Mouse (Mus musculus): ENCODE data around the gene Spint4. TPM values are rescaled to one million over a fixed set of nuclear protein-coding genes. Genes with fewer than 3 reads are reported as not detected.

The Spint4 gene
- polyA plus RNA-seq (2012; rRNA removed), result not detected in 2 replicates

GRCm38 (mm10) chr2:164698201-164698600 is at the start of gene Spint4:
Spint4 (plus strand) TSS chr2:164698501.

GRCm38 (mm10) chr2:164655858-164656257 is 42.4 kb upstream of the Spint4 start, which contains the start of gene Wfdc10:
Wfdc10 (plus strand) TSS chr2:164656046.

GRCm38 (mm10) chr2:164656483-164656882 is 41.8 kb upstream of the Spint4 start, which contains the start of gene Wfdc9:
Wfdc9 (minus strand) TSS chr2:164656583.

GRCm38 (mm10) chr2:164673987-164674386 is 24.3 kb upstream of the Spint4 start, which contains the start of gene Wfdc11:
Wfdc11 (minus strand) TSS chr2:164674087.

GRCm38 (mm10) chr2:164684807-164685206 is 13.5 kb upstream of the Spint4 start, which contains the start of gene Wfdc13:
Wfdc13 (plus strand) TSS chr2:164685107.

GRCm38 (mm10) chr2:164715005-164715404 is 16.7 kb downstream of the Spint4 start, which contains the start of gene Spint5:
Spint5 (plus strand) TSS chr2:164715305.

GRCm38 (mm10) chr2:164745843-164746479 is 47.7 kb downstream of the Spint4 start, which contains the start of the genes Wfdc3 and Dnttip1:
Wfdc3 (minus strand) TSS chr2:164745931.
Dnttip1 (plus strand) TSS chr2:164745983.

Other genes starting within 250 kb of the Spint4 start
- 20.3 and 20.5 TPM in 2 replicates for gene Sys1, start 241.5 kb upstream of the Spint4 start, polyA plus RNA-seq (2012; rRNA removed)
- gene Gm20458, start 237.5 kb upstream of the Spint4 start, polyA plus RNA-seq (2012; rRNA removed), result 0.55 and 0.61 TPM in 2 replicates
- not detected in 2 replicates for gene Trp53tg5, start 224.8 kb upstream of the Spint4 start, polyA plus RNA-seq (2012; rRNA removed)
- 11.3 and 12.0 TPM in 2 replicates for gene Dbndd2, start 212.4 kb upstream of the Spint4 start, polyA plus RNA-seq (2012; rRNA removed)
- gene Pigt, start 201.0 kb upstream of the Spint4 start, polyA plus RNA-seq (2012; rRNA removed), result 15.6 and 19.3 TPM in 2 replicates
- 1.6 and 2.0 TPM in 2 replicates for gene Wfdc2, start 136.1 kb upstream of the Spint4 start, polyA plus RNA-seq (2012; rRNA removed)
- not detected in 2 replicates for gene Spint3, start 125.0 kb upstream of the Spint4 start, polyA plus RNA-seq (2012; rRNA removed)
- 0.05 and 0.06 TPM in 2 replicates for gene Wfdc6a, start 113.1 kb upstream of the Spint4 start, polyA plus RNA-seq (2012; rRNA removed)
- gene Eppin, start 104.9 kb upstream of the Spint4 start, polyA plus RNA-seq (2012; rRNA removed), result not detected in 2 replicates
- not detected in 2 replicates for gene Wfdc6b, start 85.0 kb upstream of the Spint4 start, polyA plus RNA-seq (2012; rRNA removed)
- gene Wfdc8, start 84.9 kb upstream of the Spint4 start, polyA plus RNA-seq (2012; rRNA removed), result not detected in 2 replicates
- gene Wfdc16, start 59.7 kb upstream of the Spint4 start, polyA plus RNA-seq (2012; rRNA removed), result not detected in 2 replicates
- gene Wfdc10, start 42.5 kb upstream of the Spint4 start, polyA plus RNA-seq (2012; rRNA removed), result not detected in 2 replicates
- not detected in 2 replicates for gene Wfdc9, start 41.9 kb upstream of the Spint4 start, polyA plus RNA-seq (2012; rRNA removed)
- gene Wfdc11, start 24.4 kb upstream of the Spint4 start, polyA plus RNA-seq (2012; rRNA removed), result not detected in 2 replicates
- gene Wfdc13, start 13.4 kb upstream of the Spint4 start, polyA plus RNA-seq (2012; rRNA removed), result not detected in 2 replicates
- not detected in 2 replicates for gene Spint5, start 16.8 kb downstream of the Spint4 start, polyA plus RNA-seq (2012; rRNA removed)
- 1.6 and 2.1 TPM in 2 replicates for gene Wfdc3, start 47.4 kb downstream of the Spint4 start, polyA plus RNA-seq (2012; rRNA removed)
- 21.7 and 22.8 TPM in 2 replicates for gene Dnttip1, start 47.5 kb downstream of the Spint4 start, polyA plus RNA-seq (2012; rRNA removed)
- gene Ube2c, start 71.4 kb downstream of the Spint4 start, polyA plus RNA-seq (2012; rRNA removed), result 255 and 264 TPM in 2 replicates
- gene Tnnc2, start 81.5 kb downstream of the Spint4 start, polyA plus RNA-seq (2012; rRNA removed), result 0.58 and 2.9 TPM in 2 replicates
- 7.7 and 11.3 TPM in 2 replicates for gene Snx21, start 87.3 kb downstream of the Spint4 start, polyA plus RNA-seq (2012; rRNA removed)
- 20.1 and 20.3 TPM in 2 replicates for gene Acot8, start 106.4 kb downstream of the Spint4 start, polyA plus RNA-seq (2012; rRNA removed)
- gene Zswim3, start 106.6 kb downstream of the Spint4 start, polyA plus RNA-seq (2012; rRNA removed), result 1.9 TPM in 2 replicates
- 1.3 and 1.5 TPM in 2 replicates for gene Zswim1, start 124.2 kb downstream of the Spint4 start, polyA plus RNA-seq (2012; rRNA removed)
- gene Spata25, start 130.0 kb downstream of the Spint4 start, polyA plus RNA-seq (2012; rRNA removed), result 0.05 and 0.08 TPM in 2 replicates
- 121 and 130 TPM in 2 replicates for gene Ctsa, start 134.4 kb downstream of the Spint4 start, polyA plus RNA-seq (2012; rRNA removed)
- 1.5 and 2.2 TPM in 2 replicates for gene Neurl2, start 135.0 kb downstream of the Spint4 start, polyA plus RNA-seq (2012; rRNA removed)
- gene Pltp, start 159.2 kb downstream of the Spint4 start, polyA plus RNA-seq (2012; rRNA removed), result 34.8 and 42.2 TPM in 2 replicates
- 18.4 and 21.2 TPM in 2 replicates for gene Pcif1, start 180.8 kb downstream of the Spint4 start, polyA plus RNA-seq (2012; rRNA removed)
- gene Zfp335, start 213.3 kb downstream of the Spint4 start, polyA plus RNA-seq (2012; rRNA removed), result 6.5 and 8.2 TPM in 2 replicates
- gene Mmp9, start 242.3 kb downstream of the Spint4 start, polyA plus RNA-seq (2012; rRNA removed), result 19.0 and 24.6 TPM in 2 replicates